Mouse (Mus musculus): ENCODE results near the gene Lrrc66.

Lrrc66 gene

DNA sequence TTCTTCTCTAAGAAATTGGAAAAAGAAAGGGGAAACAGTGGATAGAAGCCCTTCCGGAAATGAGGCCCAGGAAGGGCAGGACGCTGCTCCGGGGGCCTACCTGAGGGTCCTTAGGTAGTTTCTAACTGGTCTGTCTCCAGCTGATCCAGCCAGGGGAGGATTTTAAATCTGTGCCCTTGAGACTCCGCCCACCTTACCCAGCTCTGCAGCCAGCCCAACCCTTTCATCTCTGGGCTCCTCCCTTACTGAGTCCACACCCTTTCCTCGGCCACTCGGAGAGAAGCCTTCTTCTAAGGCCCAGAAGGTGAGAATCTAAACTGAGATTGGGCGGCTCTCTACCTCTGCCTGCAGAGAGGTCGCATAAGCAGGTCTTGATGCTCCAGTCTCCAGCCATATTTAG, at the start of gene Lrrc66:
Lrrc66 (minus strand) TSS at position 236 of the 400 bp plus-strand sequence.
- no peak for DNase-seq

DNA sequence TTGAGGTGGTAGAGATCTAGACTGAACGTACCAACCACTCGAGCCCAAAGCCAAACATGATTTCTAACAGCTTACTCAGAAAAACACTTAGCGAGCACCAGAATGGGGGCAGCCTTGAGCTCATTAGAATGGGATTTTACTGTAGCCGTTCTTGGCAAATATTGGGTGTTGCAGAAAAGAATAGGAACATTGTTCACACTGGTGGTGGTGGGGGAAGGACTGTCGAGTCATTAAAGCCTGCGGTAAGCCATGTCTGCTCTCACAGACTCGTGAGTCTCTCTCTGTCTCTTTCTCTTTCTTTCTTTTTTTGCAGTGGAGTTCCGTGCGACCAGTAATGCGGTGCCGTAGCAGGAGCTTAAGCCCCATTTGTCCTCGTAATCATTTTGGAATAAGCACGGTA, 44.3 kb upstream of the Lrrc66 start:
- no peak for DNase-seq

DNA sequence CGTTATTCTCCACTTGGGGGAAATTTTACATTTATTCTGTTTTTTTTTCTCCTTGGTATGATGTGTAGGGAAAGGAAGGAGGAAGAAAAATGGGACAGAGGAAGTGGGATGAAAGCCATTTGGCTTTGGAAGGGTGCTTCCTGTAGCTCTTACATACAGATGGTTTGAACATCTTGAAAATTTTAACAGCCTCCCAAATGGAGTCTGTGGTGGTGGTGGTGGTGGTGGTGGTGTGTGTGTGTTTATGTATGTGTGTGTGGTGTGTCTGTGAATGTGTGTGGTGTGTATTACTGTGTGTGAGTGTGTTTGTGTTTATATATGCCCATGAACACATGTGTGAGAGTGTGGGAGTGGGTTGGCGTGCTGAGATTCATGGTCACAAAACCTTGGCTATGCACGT, 43.3 kb upstream of the Lrrc66 start:
- DNase-seq: no peak

GRCm38 (mm10) chr5:73669386-73669785, 37.1 kb upstream of the Lrrc66 start:
- no peak for DNase-seq

- no peak for DNase-seq
Observed at GRCm38 (mm10) chr5:73667877-73668276, 35.6 kb upstream of the Lrrc66 start.

DNA sequence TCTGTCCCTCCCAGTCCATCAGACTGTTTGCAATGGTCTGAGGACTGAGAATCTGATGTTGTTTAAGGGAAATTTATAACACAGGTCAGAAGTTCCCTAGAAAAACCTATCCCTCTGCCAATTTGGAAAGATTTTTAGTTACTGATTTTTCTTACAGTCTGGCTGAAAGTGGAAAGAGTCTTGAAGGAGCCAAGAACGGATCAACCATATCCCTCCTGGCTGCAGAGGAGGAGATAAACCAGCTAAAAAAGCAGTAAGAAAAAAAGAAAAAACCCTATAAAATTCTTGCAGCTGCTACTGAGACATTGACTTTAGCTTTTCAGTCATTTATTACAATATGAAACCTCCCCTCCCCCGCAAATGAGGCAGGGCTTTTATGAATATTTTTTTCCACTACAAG, 34.4 kb upstream of the Lrrc66 start:
- DNase-seq: no peak

GRCm38 (mm10) chr5:73651855-73652201, 19.5 kb upstream of the Lrrc66 start:
- no peak for DNase-seq

GRCm38 (mm10) chr5:73651061-73651854, 18.9 kb upstream of the Lrrc66 start, which contains the start of gene Spata18:
Gene Spata18 (plus strand): TSS chr5:73651379.
- no peak for DNase-seq

GRCm38 (mm10) chr5:73650365-73650964, 18.1 kb upstream of the Lrrc66 start:
- no peak for DNase-seq

GRCm38 (mm10) chr5:73647261-73647900, 15.1 kb upstream of the Lrrc66 start, which contains the start of gene Sgcb:
Gene Sgcb (minus strand): TSS chr5:73647790.
- peak; percentile 85 for DNase-seq

- DNase-seq: no peak
Observed at GRCm38 (mm10) chr5:73642091-73642490, 9.8 kb upstream of the Lrrc66 start.

GRCm38 (mm10) chr5:73641058-73641457, 8.7 kb upstream of the Lrrc66 start:
- DNase-seq: no peak

GRCm38 (mm10) chr5:73637337-73638107, 5.2 kb upstream of the Lrrc66 start:
- no peak for DNase-seq

DNA sequence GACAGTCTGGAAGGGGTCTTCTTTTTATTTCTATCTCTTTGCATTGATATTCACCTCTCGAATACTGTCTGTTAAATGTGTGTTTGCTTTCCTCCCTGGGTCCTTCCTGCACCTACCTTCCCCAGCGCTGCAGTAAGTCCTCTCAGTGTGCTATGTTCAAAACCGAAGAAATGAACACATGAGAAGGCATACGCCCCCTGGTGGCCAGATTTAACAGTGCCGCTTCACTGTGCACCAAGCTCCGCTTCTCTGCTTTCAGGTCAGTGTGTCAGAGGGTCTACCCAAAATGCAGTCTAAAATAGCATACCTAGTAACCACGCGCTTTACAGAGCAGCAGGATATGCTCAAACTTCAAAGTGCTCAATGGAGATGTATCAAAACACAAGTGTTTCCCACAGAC, 815 bp upstream of the Lrrc66 start:
- DNase-seq: peak; percentile 56

GRCm38 (mm10) chr5:73631001-73631558, 1.2 kb downstream of the Lrrc66 start:
- no peak for DNase-seq

GRCm38 (mm10) chr5:73630141-73630540, 2.2 kb downstream of the Lrrc66 start:
- no peak for DNase-seq

GRCm38 (mm10) chr5:73627991-73628390, 4.3 kb downstream of the Lrrc66 start:
- no peak for DNase-seq

- DNase-seq: no peak
Observed at GRCm38 (mm10) chr5:73627559-73627958, 4.8 kb downstream of the Lrrc66 start.

DNA sequence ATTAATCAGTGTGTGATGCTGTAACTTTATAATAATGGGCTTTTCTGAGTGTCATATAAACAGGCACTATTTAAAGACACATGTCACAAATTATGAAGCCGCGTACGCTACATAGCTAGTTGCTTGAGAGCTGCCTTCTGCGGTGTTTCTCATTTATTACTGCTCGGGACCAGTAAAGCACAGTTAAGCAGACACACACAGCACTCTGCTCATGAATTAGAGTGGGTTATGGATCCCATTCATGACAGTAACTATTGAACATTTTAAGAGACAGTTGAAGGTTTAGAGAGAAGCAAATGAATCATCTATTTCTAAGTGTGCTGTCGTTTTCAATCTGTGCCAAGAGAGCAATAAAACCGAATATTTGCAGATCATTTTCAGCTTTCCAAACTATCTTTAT, 5.5 kb downstream of the Lrrc66 start:
- no peak for DNase-seq

GRCm38 (mm10) chr5:73625505-73625904, 6.8 kb downstream of the Lrrc66 start:
- DNase-seq: no peak

DNA sequence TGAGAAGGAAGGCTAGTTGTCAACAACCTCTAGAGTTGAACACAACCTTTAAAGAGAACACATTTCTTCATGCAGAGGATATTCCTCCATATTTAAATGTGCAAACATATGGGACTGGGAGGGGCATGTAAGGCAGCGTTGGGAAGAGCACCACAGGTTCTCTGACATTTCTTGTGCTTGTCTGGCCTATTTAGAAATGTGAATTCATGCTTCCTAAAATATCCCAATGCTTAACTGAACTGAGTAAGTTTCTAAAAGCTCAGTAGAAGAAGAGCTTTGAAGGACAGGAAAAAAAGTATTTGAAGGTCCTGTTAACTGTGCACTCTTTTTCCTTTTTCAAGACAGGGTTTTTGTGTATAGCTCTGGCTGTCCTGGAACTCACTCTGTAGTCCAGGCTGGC, 13.4 kb downstream of the Lrrc66 start:
- DNase-seq: no peak

GRCm38 (mm10) chr5:73615211-73615610, 17.1 kb downstream of the Lrrc66 start:
- DNase-seq: no peak

DNA sequence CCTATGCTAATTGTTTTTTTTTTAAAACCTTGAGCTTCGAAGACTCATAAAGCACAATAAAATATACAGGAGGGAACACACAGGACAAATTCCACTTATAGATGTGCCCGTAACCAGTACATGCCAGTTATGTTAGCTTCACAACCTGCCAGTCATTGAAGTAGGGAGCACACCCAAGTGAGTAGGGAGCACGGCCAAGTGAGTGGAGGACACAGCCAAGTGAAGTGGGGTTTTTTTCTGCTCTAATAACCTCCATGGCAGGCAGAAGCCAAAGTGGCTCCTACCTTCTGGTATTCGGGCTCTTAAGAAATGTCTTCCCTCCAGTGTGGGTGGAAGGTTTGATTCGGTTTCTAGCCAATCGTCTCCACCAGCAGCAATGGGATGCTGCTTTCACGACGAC, 19.0 kb downstream of the Lrrc66 start:
- DNase-seq: no peak

Data from cerebellum, adult 11 months (tissue).